Mouse (Mus musculus) R1 (cell line): ENCODE measurements around the gene Ppp1r15b.

Experiments used
- DNase-seq: peaks from one replicate; pipeline ENCODE4 v3.0.0-alpha.2; 2018; ENCODE audit warnings: low read depth, low spot score

Ppp1r15b gene

DNA sequence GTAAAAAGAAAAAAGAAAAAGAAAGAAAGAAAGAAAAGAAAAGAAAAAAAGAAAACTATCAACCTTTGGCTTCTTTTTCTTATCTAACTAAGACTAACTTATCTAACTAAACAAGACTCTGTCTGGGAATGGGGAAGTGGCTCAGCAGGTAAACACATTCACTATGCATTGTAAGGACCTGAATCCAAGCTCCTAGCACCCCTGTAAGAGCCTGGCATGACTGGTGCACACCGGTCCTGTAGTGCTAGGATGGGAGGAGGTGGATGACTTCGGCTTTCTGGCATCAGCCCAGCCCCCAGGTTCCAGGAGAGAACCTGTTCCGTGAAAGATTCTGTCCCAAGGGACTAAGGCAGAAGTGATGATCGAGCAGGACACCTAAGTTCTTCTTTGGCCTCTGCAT lies 30.6 kb downstream of the Ppp1r15b start:
- DNase-seq = no peak

DNA sequence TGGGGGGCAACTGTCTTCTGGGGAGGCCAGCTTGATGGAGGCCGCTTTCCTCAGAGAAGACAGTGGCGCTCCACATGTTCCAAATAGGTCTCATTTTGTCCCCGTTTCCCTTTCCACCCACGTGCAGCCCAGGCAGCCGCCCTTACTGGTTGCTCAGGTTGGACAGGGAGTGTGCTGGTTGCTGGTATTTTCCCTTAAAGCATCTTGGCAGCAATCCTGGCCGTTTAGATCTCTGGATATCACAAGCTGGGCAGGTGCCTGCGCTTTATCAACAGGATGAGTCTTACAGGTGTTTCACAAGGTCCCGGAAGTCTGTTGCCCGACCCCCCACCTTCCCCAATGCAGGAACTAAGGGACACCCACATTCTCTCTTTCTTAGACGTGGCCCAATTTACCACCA lies 31.1 kb downstream of the Ppp1r15b start:
- no peak for DNase-seq

DNA sequence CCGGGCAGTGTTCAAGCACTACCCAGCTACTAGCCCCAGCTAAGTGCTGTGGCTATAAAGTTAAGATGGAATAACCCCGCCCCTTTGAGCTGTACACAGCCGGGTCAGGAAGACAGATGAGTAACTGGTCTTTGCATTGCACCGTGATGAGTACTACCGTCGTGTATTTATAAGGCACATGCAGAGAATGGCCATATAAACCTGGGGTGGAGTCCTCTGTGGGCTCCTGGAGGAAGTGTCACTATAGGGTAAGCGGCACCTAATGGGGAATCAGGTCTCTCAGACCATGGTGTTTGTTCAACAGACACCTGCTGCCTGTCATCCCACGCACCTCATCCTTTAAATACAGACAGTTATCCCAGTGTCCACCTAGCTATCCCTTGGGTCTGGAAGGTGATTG lies 32.0 kb downstream of the Ppp1r15b start:
- DNase-seq = no peak

- peak; percentile 57 for DNase-seq
Observed at GRCm38 (mm10) chr1:133163820-133164431, 33.0 kb downstream of the Ppp1r15b start, which contains the start of gene Plekha6. Plekha6 (plus strand) TSS chr1:133164210.

- peak; percentile 36 for DNase-seq
Observed at GRCm38 (mm10) chr1:133164591-133165011, 33.7 kb downstream of the Ppp1r15b start.

DNA sequence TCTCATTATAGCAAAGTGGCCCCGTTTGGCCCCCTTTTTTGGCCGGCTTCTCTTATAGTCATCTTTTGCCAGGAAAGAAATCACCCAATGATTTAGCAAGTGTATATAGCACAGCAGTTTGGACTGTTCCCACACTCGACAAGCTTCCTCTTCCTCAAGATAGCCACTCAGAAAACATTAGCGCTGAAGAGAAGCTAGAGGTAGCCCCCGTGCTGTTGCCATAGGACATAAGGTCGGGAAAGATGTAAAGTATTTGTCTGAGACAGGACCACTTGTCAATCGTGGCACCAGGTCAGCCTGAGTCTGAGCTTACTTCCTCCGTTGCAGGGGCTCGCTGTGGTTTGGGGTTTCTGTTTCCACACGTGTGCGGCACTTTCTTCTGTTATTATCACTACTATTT lies 34.2 kb downstream of the Ppp1r15b start:
- DNase-seq = no peak

GRCm38 (mm10) chr1:133168318-133169060 lies 37.5 kb downstream of the Ppp1r15b start:
- peak; percentile 78 for DNase-seq

DNA sequence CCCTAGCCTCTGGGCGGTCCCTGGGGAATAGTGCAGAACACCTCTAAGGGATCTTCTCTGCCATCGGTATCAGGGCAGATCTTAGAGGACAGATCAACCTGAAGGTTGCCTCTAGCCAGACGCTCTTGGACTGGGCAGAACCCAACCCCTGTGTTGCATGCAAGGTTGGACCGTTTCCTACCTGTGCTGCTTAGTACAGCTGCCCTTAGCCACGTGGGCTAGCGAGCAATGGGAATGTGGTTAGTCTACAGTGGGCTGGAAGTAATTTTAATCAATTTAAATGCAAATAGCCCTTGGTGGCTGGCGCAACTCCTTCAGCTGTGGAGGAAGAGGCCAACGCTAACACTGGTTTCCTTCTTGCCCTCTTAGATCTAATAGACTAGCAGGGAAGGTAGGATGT lies 39.3 kb downstream of the Ppp1r15b start:
- DNase-seq = no peak

DNA sequence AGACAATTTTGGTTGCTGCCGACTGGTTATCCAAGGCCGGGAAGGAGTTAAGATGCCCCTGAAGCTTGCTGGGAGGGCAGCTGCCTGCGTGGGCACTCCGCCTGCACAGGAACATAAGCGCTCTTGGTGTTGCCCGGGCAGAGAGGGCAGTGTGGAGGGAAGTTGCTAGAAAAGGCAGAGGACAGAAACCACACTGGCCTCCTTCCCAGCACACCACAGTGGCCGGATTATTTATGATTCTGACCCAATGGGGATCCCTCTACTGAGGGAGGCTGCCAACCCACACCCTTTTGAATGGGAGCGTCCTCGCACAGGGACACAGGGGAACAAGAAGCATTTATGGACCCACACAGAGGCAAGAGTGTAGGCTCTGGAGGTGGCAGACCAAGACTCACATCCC lies 40.4 kb downstream of the Ppp1r15b start:
- DNase-seq = no peak

DNA sequence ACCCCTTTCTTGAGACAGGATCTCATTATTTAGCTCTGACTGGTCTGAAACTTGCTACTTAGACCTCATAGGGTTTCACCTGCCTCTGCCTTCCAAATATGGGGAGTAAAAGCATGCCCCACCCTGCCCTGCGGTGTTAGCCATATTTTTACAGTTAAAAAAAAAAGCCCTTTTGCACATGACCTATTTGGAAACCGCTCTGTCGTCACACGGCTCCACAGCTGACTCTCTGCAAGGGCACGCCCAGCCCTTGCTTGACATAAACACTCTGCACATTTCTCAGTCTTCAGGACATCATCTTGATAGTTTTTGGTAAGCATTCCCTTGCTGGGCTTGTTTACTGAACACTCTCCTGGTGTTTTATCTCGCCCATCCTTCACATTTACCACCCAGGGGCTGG lies 44.2 kb downstream of the Ppp1r15b start:
- no peak for DNase-seq

GRCm38 (mm10) chr1:133177480-133178172 lies 46.7 kb downstream of the Ppp1r15b start:
- peak; percentile 82 for DNase-seq

GRCm38 (mm10) chr1:133178732-133179440 lies 47.9 kb downstream of the Ppp1r15b start:
- no peak for DNase-seq

GRCm38 (mm10) chr1:133181072-133182015 lies 50.4 kb downstream of the Ppp1r15b start:
- peak; percentile 74 for DNase-seq

GRCm38 (mm10) chr1:133182016-133182705 lies 51.2 kb downstream of the Ppp1r15b start:
- DNase-seq = peak; percentile 67

DNA sequence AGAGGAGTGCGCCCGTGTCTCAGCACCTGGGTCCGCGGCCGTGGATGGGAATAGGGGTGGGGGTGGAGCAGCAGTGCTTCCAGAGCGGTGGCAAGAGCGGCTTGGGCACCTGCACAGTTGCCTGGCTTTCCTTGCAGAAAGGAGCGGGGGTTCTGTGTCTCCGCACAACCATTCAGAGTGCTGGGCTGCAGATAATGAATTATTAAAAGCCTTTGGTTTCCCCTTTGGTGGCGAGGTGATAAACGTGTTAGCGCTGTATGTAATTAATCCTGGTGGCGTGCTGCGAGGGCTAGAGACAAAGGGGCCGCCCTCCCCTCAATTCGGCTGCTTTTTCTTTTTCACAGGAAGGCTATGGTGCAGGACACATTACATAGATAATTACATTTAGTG lies 51.8 kb downstream of the Ppp1r15b start:
- peak; percentile 57 for DNase-seq

- DNase-seq = no peak
Observed at GRCm38 (mm10) chr1:133183141-133183925, 52.4 kb downstream of the Ppp1r15b start.

DNA sequence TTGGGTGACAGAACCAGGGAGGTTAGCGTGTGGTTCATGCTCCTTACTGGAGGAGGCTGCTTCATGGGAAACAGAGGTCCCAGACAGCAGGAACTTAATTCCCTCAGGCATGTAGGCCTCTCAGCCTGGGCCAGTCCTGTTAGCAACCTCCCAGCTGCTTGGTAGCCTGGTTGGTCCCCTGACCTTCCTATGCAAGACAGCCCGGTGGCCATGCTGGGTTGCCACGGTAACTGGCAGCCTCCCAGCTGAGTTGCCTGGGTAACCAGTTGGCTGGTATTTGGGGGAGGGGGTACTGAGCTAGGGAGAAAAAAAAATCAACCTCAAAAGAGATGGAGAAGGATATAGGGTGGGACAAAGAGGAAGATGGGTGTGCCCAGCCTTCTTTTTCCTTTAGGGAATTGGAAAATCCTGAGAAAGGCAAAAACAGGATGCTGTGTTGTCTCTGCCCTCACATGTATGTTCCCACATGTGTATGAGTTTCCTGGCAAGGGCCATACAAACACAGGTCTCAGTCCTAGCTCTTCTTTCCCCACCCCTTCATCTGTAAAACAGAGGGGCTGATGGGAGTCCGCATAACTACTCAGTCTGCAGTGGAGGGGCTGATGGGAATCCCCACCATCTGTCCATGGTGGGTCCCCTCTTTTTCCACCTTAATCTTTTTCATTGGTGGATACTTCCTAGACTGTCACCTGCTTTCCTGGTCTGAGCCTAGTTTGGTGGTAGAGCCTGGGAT lies 57.2 kb downstream of the Ppp1r15b start:
- peak; percentile 91 for DNase-seq

DNA sequence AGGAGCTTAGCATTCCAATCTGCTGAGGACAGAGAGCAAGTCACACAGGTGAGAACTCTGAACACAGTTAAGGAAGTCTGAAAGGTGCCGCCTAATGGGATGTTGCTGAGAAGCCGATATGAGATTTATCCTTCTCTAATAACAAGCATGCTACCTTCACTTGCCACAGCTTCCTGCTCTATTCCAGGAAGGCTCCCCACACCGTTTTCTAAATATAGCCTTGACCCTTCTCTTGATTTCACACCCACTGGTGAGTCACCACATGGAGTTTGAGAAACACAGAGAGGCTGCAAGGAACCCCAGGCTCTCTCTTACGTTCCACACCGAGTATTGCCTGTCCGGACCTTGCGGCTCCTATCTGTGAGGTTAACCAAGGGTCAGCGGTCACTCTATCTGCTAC lies 57.8 kb downstream of the Ppp1r15b start:
- DNase-seq = no peak
